Mouse (Mus musculus): ENCODE results near the gene Krt5. TPM values are rescaled to one million over a fixed set of nuclear protein-coding genes. Genes with fewer than 3 reads are reported as not detected.

Gene Krt5
- polyA plus RNA-seq, 1 experiment, result not detected

DNA sequence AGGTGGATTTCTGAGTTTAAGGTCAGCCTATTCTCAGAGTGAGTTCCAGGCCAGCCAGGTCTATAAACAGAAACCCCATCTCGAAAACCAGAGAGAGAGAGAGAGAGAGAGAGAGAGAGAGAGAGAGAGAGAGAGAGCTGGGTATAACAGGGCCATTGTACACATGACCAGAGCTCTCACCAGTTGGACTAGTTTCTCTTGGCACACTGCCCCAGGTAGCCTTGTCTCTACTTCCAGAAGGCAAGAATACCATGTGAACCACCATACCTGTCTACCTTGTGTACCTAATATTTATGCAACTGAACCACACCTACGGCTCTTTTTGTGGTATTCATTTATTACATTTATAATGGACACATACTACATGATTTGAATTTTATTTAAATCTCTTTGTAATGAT lies 24.5 kb downstream of the Krt5 start:
- TF ChIP-seq POLR2A (IDR thresholded peaks at IDR 0.05; ENCODE audit: borderline replicate concordance, control insufficient read depth, low read depth, low read length) (no peak), CTCF (IDR thresholded peaks at IDR 0.05; ENCODE audit: control insufficient read depth, insufficient read depth, low read length) (no peak)
- 54% methylated on average over 2 of the region's 2 CpGs for WGBS
- H3K4me3 ChIP-seq (replicated peaks; ENCODE audit: control insufficient read depth, low read depth, low read length), result no peak overlapping the region
- H3K4me1 ChIP-seq (ENCODE audit: control insufficient read depth, insufficient read depth, low read length), result no peaks in the 10 kb centered on the region
- no peak overlapping the region for H3K27ac ChIP-seq (ENCODE audit: control insufficient read depth, insufficient read depth, low read depth, low read length, poor library complexity)

DNA sequence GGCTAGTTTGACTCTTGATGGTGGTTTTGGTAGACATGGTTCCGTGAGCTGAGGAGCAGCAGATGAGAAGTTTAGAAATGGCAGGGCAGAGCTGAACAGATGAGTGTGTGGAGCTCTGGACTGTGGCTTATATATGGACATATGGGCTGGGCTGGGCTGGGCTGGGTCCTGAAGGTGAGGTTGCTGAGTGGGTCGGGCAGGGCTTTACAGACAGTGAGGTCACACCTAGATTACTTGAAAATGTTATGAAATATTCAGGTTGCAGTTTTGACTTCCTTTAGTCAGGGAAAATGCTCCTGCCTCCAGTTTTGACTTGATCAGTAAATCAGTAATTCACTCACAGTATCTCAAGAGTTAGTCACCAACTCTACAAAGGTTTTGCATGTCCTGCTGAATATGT lies 32.5 kb downstream of the Krt5 start, which contains the start of gene Krt6b:
TSS of gene Krt6b (minus strand) at position 101 of the 400 bp plus-strand sequence.
- no peak within 1 kb of the TSS for H3K27ac ChIP-seq (ENCODE audit: control insufficient read depth, insufficient read depth, low read depth, low read length, poor library complexity)
- 79% methylated on average over 2 of the region's 2 CpGs for WGBS
- H3K4me3 ChIP-seq (replicated peaks; ENCODE audit: control insufficient read depth, low read depth, low read length), result no peak within 1 kb of the TSS
- no peak for TF ChIP-seq POLR2A (IDR thresholded peaks at IDR 0.05; ENCODE audit: borderline replicate concordance, control insufficient read depth, low read depth, low read length)
- H3K4me1 ChIP-seq (ENCODE audit: control insufficient read depth, insufficient read depth, low read length), result no peaks in the 10 kb centered on the region

GRCm38 (mm10) chr15:101675978-101676377 lies 36.7 kb downstream of the Krt5 start:
- 68% methylated on average over 1 of the region's 1 CpGs for WGBS

More at GRCm38 (mm10) chr15:101675978-101676377, 36.7 kb downstream of the Krt5 start:
- TF ChIP-seq CTCF (IDR thresholded peaks at IDR 0.05; ENCODE audit: control insufficient read depth, insufficient read depth, low read length) (no peak), POLR2A (IDR thresholded peaks at IDR 0.05; ENCODE audit: borderline replicate concordance, control insufficient read depth, low read depth, low read length) (no peak)
- no peak overlapping the region for H3K27ac ChIP-seq (ENCODE audit: control insufficient read depth, insufficient read depth, low read depth, low read length, poor library complexity)
- H3K4me1 ChIP-seq (ENCODE audit: control insufficient read depth, insufficient read depth, low read length), result no peaks in the 10 kb centered on the region
- H3K4me3 ChIP-seq (replicated peaks; ENCODE audit: control insufficient read depth, low read depth, low read length), result no peak overlapping the region

Other genes with a start within 250 kb of the Krt5 start
- gene Krt81, start 249.1 kb downstream of the Krt5 start, polyA plus RNA-seq (2011; ENCODE audit: insufficient read depth, insufficient read length, low replicate concordance, missing spikeins), result not detected in 2 replicates
- gene Krt86, start 239.4 kb downstream of the Krt5 start, polyA plus RNA-seq (2011; ENCODE audit: insufficient read depth, insufficient read length, low replicate concordance, missing spikeins), result 1.6 TPM in 1 of 2 replicates, not detected in the other
- 2.3 and 4.1 TPM in 2 replicates for gene Krt83, start 221.4 kb downstream of the Krt5 start, polyA plus RNA-seq (2011; ENCODE audit: insufficient read depth, insufficient read length, low replicate concordance, missing spikeins)
- gene Gm49425, start 195.6 kb downstream of the Krt5 start, polyA plus RNA-seq (2011; ENCODE audit: insufficient read depth, insufficient read length, low replicate concordance, missing spikeins), result not detected in 2 replicates
- gene Krt84, start 180.1 kb downstream of the Krt5 start, polyA plus RNA-seq (2011; ENCODE audit: insufficient read depth, insufficient read length, low replicate concordance, missing spikeins), result not detected in 2 replicates
- not detected in 2 replicates for gene Krt82, start 162.2 kb downstream of the Krt5 start, polyA plus RNA-seq (2011; ENCODE audit: insufficient read depth, insufficient read length, low replicate concordance, missing spikeins)
- not detected in 2 replicates for gene Krt90, start 149.9 kb downstream of the Krt5 start, polyA plus RNA-seq (2011; ENCODE audit: insufficient read depth, insufficient read length, low replicate concordance, missing spikeins)
- gene Krt75, start 139.0 kb downstream of the Krt5 start, polyA plus RNA-seq (2011; ENCODE audit: insufficient read depth, insufficient read length, low replicate concordance, missing spikeins), result not detected in 2 replicates
- not detected in 2 replicates for gene Gm5414, start 84.7 kb downstream of the Krt5 start, polyA plus RNA-seq (2011; ENCODE audit: insufficient read depth, insufficient read length, low replicate concordance, missing spikeins)
- not detected in 2 replicates for gene Gm5478, start 65.5 kb downstream of the Krt5 start, polyA plus RNA-seq (2011; ENCODE audit: insufficient read depth, insufficient read length, low replicate concordance, missing spikeins)
- not detected in 2 replicates for gene Krt6b, start 32.6 kb downstream of the Krt5 start, polyA plus RNA-seq (2011; ENCODE audit: insufficient read depth, insufficient read length, low replicate concordance, missing spikeins)
- gene Krt6a, start 18.6 kb downstream of the Krt5 start, polyA plus RNA-seq (2011; ENCODE audit: insufficient read depth, insufficient read length, low replicate concordance, missing spikeins), result not detected in 2 replicates
- not detected in 2 replicates for gene Krt71, start 30.2 kb upstream of the Krt5 start, polyA plus RNA-seq (2011; ENCODE audit: insufficient read depth, insufficient read length, low replicate concordance, missing spikeins)
- not detected in 2 replicates for gene Krt72, start 73.6 kb upstream of the Krt5 start, polyA plus RNA-seq (2011; ENCODE audit: insufficient read depth, insufficient read length, low replicate concordance, missing spikeins)
- not detected in 2 replicates for gene Krt73, start 89.4 kb upstream of the Krt5 start, polyA plus RNA-seq (2011; ENCODE audit: insufficient read depth, insufficient read length, low replicate concordance, missing spikeins)
- gene Krt2, start 105.3 kb upstream of the Krt5 start, polyA plus RNA-seq (2011; ENCODE audit: insufficient read depth, insufficient read length, low replicate concordance, missing spikeins), result not detected in 2 replicates
- gene Krt1, start 137.9 kb upstream of the Krt5 start, polyA plus RNA-seq (2011; ENCODE audit: insufficient read depth, insufficient read length, low replicate concordance, missing spikeins), result not detected in 2 replicates
- gene Krt77, start 156.8 kb upstream of the Krt5 start, polyA plus RNA-seq (2011; ENCODE audit: insufficient read depth, insufficient read length, low replicate concordance, missing spikeins), result not detected in 2 replicates
- gene Krt76, start 180.0 kb upstream of the Krt5 start, polyA plus RNA-seq (2011; ENCODE audit: insufficient read depth, insufficient read length, low replicate concordance, missing spikeins), result not detected in 2 replicates
- not detected in 2 replicates for gene Krt4, start 211.8 kb upstream of the Krt5 start, polyA plus RNA-seq (2011; ENCODE audit: insufficient read depth, insufficient read length, low replicate concordance, missing spikeins)
- gene Krt79, start 227.4 kb upstream of the Krt5 start, polyA plus RNA-seq (2011; ENCODE audit: insufficient read depth, insufficient read length, low replicate concordance, missing spikeins), result not detected in 2 replicates
- not detected in 2 replicates for gene Krt78, start 241.4 kb upstream of the Krt5 start, polyA plus RNA-seq (2011; ENCODE audit: insufficient read depth, insufficient read length, low replicate concordance, missing spikeins)